Mouse (Mus musculus): ENCODE measurements around the gene Rpp25.

DNA sequence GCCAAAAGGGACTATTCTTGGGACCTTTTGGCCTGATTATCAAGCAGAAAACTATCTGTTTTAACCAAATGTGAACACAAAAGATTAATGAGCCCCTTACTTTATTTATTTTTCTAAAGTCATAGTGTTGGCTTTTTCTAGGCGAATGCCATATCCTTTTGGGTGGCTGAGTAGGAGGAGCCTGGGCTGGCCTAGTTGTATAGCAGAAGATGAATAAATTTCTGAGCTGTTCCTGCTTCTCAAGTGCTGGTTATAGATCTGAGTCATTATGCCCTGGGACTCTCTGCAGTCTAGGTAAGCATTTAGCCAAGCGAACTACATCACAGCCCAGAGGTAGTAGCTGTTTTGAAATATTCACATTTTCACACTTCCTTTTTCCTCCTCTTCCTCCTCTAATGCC lies 21.7 kb downstream of the Rpp25 start:
- TF ChIP-seq POLR2A (IDR thresholded peaks at IDR 0.05; ENCODE audit: borderline replicate concordance, insufficient read depth, low read length) (no peak), CTCF (IDR thresholded peaks at IDR 0.05; ENCODE audit: borderline replicate concordance, insufficient read depth, low read depth, low read length) (no peak)

All from cerebellum, adult 2 months (tissue).